Mouse (Mus musculus) liver, embryonic 14.5 days (tissue): Measurements from ENCODE around the gene Padi4.

Experiments
- CTCF ChIP-seq: IDR thresholded peaks from 2 replicates; pipeline ENCODE4 v1.5.1; 2016; ENCODE audit warnings: antibody characterized with exemption, low read depth, control low read depth
- EP300 ChIP-seq: IDR thresholded peaks from 2 replicates; pipeline ENCODE4 v1.6.1; 2016; ENCODE audit warnings: antibody characterized with exemption, low read depth

DNA sequence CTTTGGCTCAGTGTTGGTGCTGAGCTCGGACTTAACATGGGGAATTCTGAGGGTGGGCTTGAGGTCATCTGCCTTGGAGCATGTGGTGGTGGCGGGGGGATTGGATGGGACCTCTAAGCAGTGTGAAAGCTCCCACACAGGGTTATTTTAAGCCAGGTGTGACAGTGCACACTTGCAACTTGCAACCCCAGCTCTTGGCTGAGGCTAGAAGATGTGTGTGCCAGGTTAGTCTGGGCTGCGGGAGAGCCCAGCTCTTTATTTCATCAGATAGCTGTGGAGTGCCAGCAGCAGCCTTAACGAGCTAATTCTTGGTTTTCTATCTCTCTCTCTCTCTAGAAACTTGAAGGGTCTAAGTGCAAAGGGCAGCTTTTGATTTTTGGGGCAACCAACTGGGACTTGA is 66.4 kb downstream of the Padi4 start:
- no peak for TF ChIP-seq CTCF
- no peak for TF ChIP-seq EP300
